Mouse (Mus musculus): Measurements from ENCODE around the gene Hmgb1. TPM values are rescaled to one million over a fixed set of nuclear protein-coding genes. Genes with fewer than 3 reads are reported as not detected.

Gene Hmgb1
- polyA plus RNA-seq, 1 experiment from 2014 or later: 2,020 TPM

GRCm38 (mm10) chr5:149203796-149204375, 19.6 kb upstream of the Hmgb1 start:
- WGBS: 91% methylated on average over 4 of the region's 4 CpGs
- H3K27me3 ChIP-seq (ENCODE audit: control insufficient read depth, insufficient read depth, low read length): no peaks in the 10 kb centered on the region
- H3K4me1 ChIP-seq (replicated peaks; ENCODE audit: control insufficient read depth, insufficient read depth, low read length): no peaks in the 10 kb centered on the region
- ATAC-seq (replicated peaks; ENCODE audit: low FRiP score) (no peak), DNase-seq (ENCODE audit: low spot score) (no peak)
- H3K27ac ChIP-seq (ENCODE audit: low read depth, low read length): no peak overlapping the region
- no peaks in the 10 kb centered on the region for H3K9me3 ChIP-seq (ENCODE audit: control insufficient read depth, low read length)
- H3K9ac ChIP-seq (ENCODE audit: low read length): no peak overlapping the region
- H3K4me2 ChIP-seq (ENCODE audit: low read depth, low read length, severe bottlenecking): no peak overlapping the region
- peaks cover 20% of the 10 kb centered on the region for H3K36me3 ChIP-seq (ENCODE audit: control insufficient read depth, insufficient read depth, low read length)
- H3K4me3 ChIP-seq (ENCODE audit: low read depth, low read length): no peak overlapping the region

- no peak for DNase-seq (ENCODE audit: low spot score)
- peaks cover 20% of the 10 kb centered on the region for H3K36me3 ChIP-seq (ENCODE audit: control insufficient read depth, insufficient read depth, low read length)
These were observed 18.7 kb upstream of the Hmgb1 start for GRCm38 (mm10) chr5:149202941-149203340.

GRCm38 (mm10) chr5:149198782-149199181, 14.5 kb upstream of the Hmgb1 start:
- Histone ChIP-seq H3K27me3 (ENCODE audit: control insufficient read depth, insufficient read depth, low read length) (no peaks in the 10 kb centered on the region), H3K36me3 (ENCODE audit: control insufficient read depth, insufficient read depth, low read length) (peaks cover 19% of the 10 kb centered on the region; the same call in 1 of the 2 replicates), H3K4me3 (ENCODE audit: low read depth, low read length) (no peak overlapping the region), H3K4me1 (replicated peaks; ENCODE audit: control insufficient read depth, insufficient read depth, low read length) (no peaks in the 10 kb centered on the region), H3K4me2 (ENCODE audit: low read depth, low read length, severe bottlenecking) (no peak overlapping the region), H3K9me3 (ENCODE audit: control insufficient read depth, low read length) (no peaks in the 10 kb centered on the region), H3K27ac (ENCODE audit: low read depth, low read length) (no peak overlapping the region), H3K9ac (ENCODE audit: low read length) (no peak overlapping the region)
- DNase-seq (ENCODE audit: low spot score) (no peak), ATAC-seq (replicated peaks; ENCODE audit: low FRiP score) (no peak)
- WGBS: 90% methylated on average over 1 of the region's 1 CpGs

More at GRCm38 (mm10) chr5:149202941-149203340, 18.7 kb upstream of the Hmgb1 start:
- ATAC-seq (replicated peaks; ENCODE audit: low FRiP score): no peak
- H3K9ac ChIP-seq (ENCODE audit: low read length): no peak overlapping the region
- no peak overlapping the region for H3K4me3 ChIP-seq (ENCODE audit: low read depth, low read length)
- H3K27me3 ChIP-seq (ENCODE audit: control insufficient read depth, insufficient read depth, low read length): no peaks in the 10 kb centered on the region
- no peak overlapping the region for H3K4me2 ChIP-seq (ENCODE audit: low read depth, low read length, severe bottlenecking)
- H3K4me1 ChIP-seq (replicated peaks; ENCODE audit: control insufficient read depth, insufficient read depth, low read length): no peaks in the 10 kb centered on the region
- 83% methylated on average over 5 of the region's 5 CpGs for WGBS
- no peaks in the 10 kb centered on the region for H3K9me3 ChIP-seq (ENCODE audit: control insufficient read depth, low read length)
- no peak overlapping the region for H3K27ac ChIP-seq (ENCODE audit: low read depth, low read length)

- Histone ChIP-seq H3K4me1 (replicated peaks; ENCODE audit: control insufficient read depth, insufficient read depth, low read length) (no peaks in the 10 kb centered on the region), H3K27ac (ENCODE audit: low read depth, low read length) (no peak overlapping the region), H3K36me3 (ENCODE audit: control insufficient read depth, insufficient read depth, low read length) (peaks cover 11% of the 10 kb centered on the region; the same call in 1 of the 2 replicates), H3K9ac (ENCODE audit: low read length) (no peak overlapping the region), H3K4me2 (ENCODE audit: low read depth, low read length, severe bottlenecking) (no peak overlapping the region), H3K4me3 (ENCODE audit: low read depth, low read length) (no peak overlapping the region), H3K27me3 (ENCODE audit: control insufficient read depth, insufficient read depth, low read length) (no peaks in the 10 kb centered on the region), H3K9me3 (ENCODE audit: control insufficient read depth, low read length) (no peaks in the 10 kb centered on the region)
- no peak for DNase-seq (ENCODE audit: low spot score)
- ATAC-seq (replicated peaks; ENCODE audit: low FRiP score): no peak
- 2% methylated on average over 1 of the region's 1 CpGs for WGBS
These were observed 12.3 kb upstream of the Hmgb1 start for GRCm38 (mm10) chr5:149196611-149197010.

- ATAC-seq (replicated peaks; ENCODE audit: low FRiP score) (no peak), DNase-seq (ENCODE audit: low spot score) (no peak)
- 93% methylated on average over 1 of the region's 1 CpGs for WGBS
- H3K9me3 ChIP-seq (ENCODE audit: control insufficient read depth, low read length): no peaks in the 10 kb centered on the region
- H3K4me1 ChIP-seq (replicated peaks; ENCODE audit: control insufficient read depth, insufficient read depth, low read length): peaks cover 4% of the 10 kb centered on the region
- H3K27me3 ChIP-seq (ENCODE audit: control insufficient read depth, insufficient read depth, low read length): no peaks in the 10 kb centered on the region
- H3K36me3 ChIP-seq (ENCODE audit: control insufficient read depth, insufficient read depth, low read length): peaks cover 10% of the 10 kb centered on the region; the same call in 1 of the 2 replicates
- H3K27ac ChIP-seq (ENCODE audit: low read depth, low read length): no peak overlapping the region
- H3K4me2 ChIP-seq (ENCODE audit: low read depth, low read length, severe bottlenecking): no peak overlapping the region
- no peak overlapping the region for H3K9ac ChIP-seq (ENCODE audit: low read length)
- H3K4me3 ChIP-seq (ENCODE audit: low read depth, low read length): no peak overlapping the region
These were observed 5.9 kb upstream of the Hmgb1 start for GRCm38 (mm10) chr5:149190160-149190559.

- H3K4me3 ChIP-seq (ENCODE audit: low read depth, low read length): peak overlapping the region; percentile 79; the same call in 1 of the 2 replicates
- H3K4me2 ChIP-seq (ENCODE audit: low read depth, low read length, severe bottlenecking): peak overlapping the region; percentile 67; the same call in 1 of the 2 replicates
- DNase-seq (ENCODE audit: low spot score) (no peak), ATAC-seq (replicated peaks; ENCODE audit: low FRiP score) (no peak)
- WGBS: 86% methylated on average over 3 of the region's 3 CpGs
- H3K27me3 ChIP-seq (ENCODE audit: control insufficient read depth, insufficient read depth, low read length): no peaks in the 10 kb centered on the region
- 0 out of 2 replicates have a peak overlapping the region, but pooled peaks have one; percentile 12 for H3K9ac ChIP-seq (ENCODE audit: low read length)
- peaks cover 6% of the 10 kb centered on the region for H3K4me1 ChIP-seq (replicated peaks; ENCODE audit: control insufficient read depth, insufficient read depth, low read length)
- no peaks in the 10 kb centered on the region for H3K9me3 ChIP-seq (ENCODE audit: control insufficient read depth, low read length)
- no peak overlapping the region for H3K27ac ChIP-seq (ENCODE audit: low read depth, low read length)
- peaks cover 5% of the 10 kb centered on the region; the same call in 1 of the 2 replicates for H3K36me3 ChIP-seq (ENCODE audit: control insufficient read depth, insufficient read depth, low read length)
These were observed 1.5 kb upstream of the Hmgb1 start for GRCm38 (mm10) chr5:149185806-149186205.

GRCm38 (mm10) chr5:149184844-149185186, 526 bp upstream of the Hmgb1 start:
- H3K27me3 ChIP-seq (ENCODE audit: control insufficient read depth, insufficient read depth, low read length): no peaks in the 10 kb centered on the region
- DNase-seq (ENCODE audit: low spot score) (no peak), ATAC-seq (replicated peaks; ENCODE audit: low FRiP score) (peak; percentile 6)
- peaks cover 6% of the 10 kb centered on the region for H3K4me1 ChIP-seq (replicated peaks; ENCODE audit: control insufficient read depth, insufficient read depth, low read length)
- peak overlapping the region; percentile 79 for H3K4me3 ChIP-seq (ENCODE audit: low read depth, low read length)
- H3K9me3 ChIP-seq (ENCODE audit: control insufficient read depth, low read length): no peaks in the 10 kb centered on the region
- WGBS: under 1% methylated on average over 20 of the region's 20 CpGs
- peak overlapping the region; percentile 67 for H3K4me2 ChIP-seq (ENCODE audit: low read depth, low read length, severe bottlenecking)
- H3K27ac ChIP-seq (ENCODE audit: low read depth, low read length): peak overlapping the region; percentile 77; the same call in 1 of the 2 replicates
- H3K9ac ChIP-seq (ENCODE audit: low read length): peak overlapping the region; percentile 79
- peaks cover 5% of the 10 kb centered on the region; the same call in 1 of the 2 replicates for H3K36me3 ChIP-seq (ENCODE audit: control insufficient read depth, insufficient read depth, low read length)

GRCm38 (mm10) chr5:149183721-149184103, 577 bp downstream of the Hmgb1 start:
- 0% methylated on average over 13 of the region's 13 CpGs for WGBS
- no peak for DNase-seq (ENCODE audit: low spot score)
- Histone ChIP-seq H3K9me3 (ENCODE audit: control insufficient read depth, low read length) (no peaks in the 10 kb centered on the region), H3K4me2 (ENCODE audit: low read depth, low read length, severe bottlenecking) (peak overlapping the region; percentile 65), H3K27ac (ENCODE audit: low read depth, low read length) (peak overlapping the region; percentile 94), H3K4me1 (replicated peaks; ENCODE audit: control insufficient read depth, insufficient read depth, low read length) (peaks cover 6% of the 10 kb centered on the region), H3K36me3 (ENCODE audit: control insufficient read depth, insufficient read depth, low read length) (no peaks in the 10 kb centered on the region), H3K27me3 (ENCODE audit: control insufficient read depth, insufficient read depth, low read length) (no peaks in the 10 kb centered on the region), H3K4me3 (ENCODE audit: low read depth, low read length) (peak overlapping the region; percentile 79), H3K9ac (ENCODE audit: low read length) (peak overlapping the region; percentile 93)
- ATAC-seq (replicated peaks; ENCODE audit: low FRiP score): no peak

GRCm38 (mm10) chr5:149183122-149183521, 1.2 kb downstream of the Hmgb1 start:
- H3K27ac ChIP-seq (ENCODE audit: low read depth, low read length): peak overlapping the region; percentile 94
- H3K9ac ChIP-seq (ENCODE audit: low read length): peak overlapping the region; percentile 93

More at GRCm38 (mm10) chr5:149183122-149183521, 1.2 kb downstream of the Hmgb1 start:
- DNase-seq (ENCODE audit: low spot score) (no peak), ATAC-seq (replicated peaks; ENCODE audit: low FRiP score) (no peak)
- H3K36me3 ChIP-seq (ENCODE audit: control insufficient read depth, insufficient read depth, low read length): no peaks in the 10 kb centered on the region
- H3K4me1 ChIP-seq (replicated peaks; ENCODE audit: control insufficient read depth, insufficient read depth, low read length): peaks cover 6% of the 10 kb centered on the region
- H3K9me3 ChIP-seq (ENCODE audit: control insufficient read depth, low read length): no peaks in the 10 kb centered on the region
- H3K4me3 ChIP-seq (ENCODE audit: low read depth, low read length): peak overlapping the region; percentile 79
- peak overlapping the region; percentile 65 for H3K4me2 ChIP-seq (ENCODE audit: low read depth, low read length, severe bottlenecking)
- 51% methylated on average over 1 of the region's 1 CpGs for WGBS
- H3K27me3 ChIP-seq (ENCODE audit: control insufficient read depth, insufficient read depth, low read length): no peaks in the 10 kb centered on the region
